Mouse (Mus musculus) limb, embryonic 11.5 days (tissue): ENCODE results near the gene Hpca. TPM values are rescaled to one million over a fixed set of nuclear protein-coding genes. Genes with fewer than 3 reads are reported as not detected.
A peak's percentile ranks its signal among the peaks of the same experiment; 100 is the strongest.

Experiments
- ATAC-seq: fragments of 200-750 bp; cut with Nextera tagmentation; 2 replicates; pipeline ENCODE4 v1.8.0; 2017; ENCODE audit warnings: low read depth; ENCODE audit not compliant: insufficient number of reproducible peaks, low FRiP score, low TSS enrichment
- DNase-seq: peaks from one replicate; pipeline ENCODE4 v3.0.0-alpha.2; 2015; ENCODE audit warnings: low spot score
- H3K27ac ChIP-seq: fragments of 300-500 bp; sonication (generic); replicated peaks from 2 replicates; pipeline ENCODE4 v1.5.1; 2014; ENCODE audit warnings: low read depth, mild to moderate bottlenecking, low read length
- H3K27me3 ChIP-seq: fragments of 300-500 bp; sonication (generic); 2 replicates; pipeline ENCODE4 v1.6.1; 2014; ENCODE audit warnings: mild to moderate bottlenecking, low read length, mixed read lengths; ENCODE audit not compliant: control insufficient read depth, insufficient read depth
- H3K36me3 ChIP-seq: fragments of 300-500 bp; sonication (generic); 2 replicates; pipeline ENCODE4 v1.6.1; 2014; ENCODE audit warnings: mild to moderate bottlenecking, low read length, moderate library complexity, mixed read lengths; ENCODE audit not compliant: control insufficient read depth, insufficient read depth
- H3K4me1 ChIP-seq: fragments of 300-500 bp; sonication (generic); 2 replicates; pipeline ENCODE4 v1.6.1; 2014; ENCODE audit warnings: low read length, mixed read lengths; ENCODE audit not compliant: control insufficient read depth, insufficient read depth
- H3K4me2 ChIP-seq: fragments of 300-500 bp; sonication (generic); 2 replicates; pipeline ENCODE4 v1.6.1; 2014; ENCODE audit warnings: low read depth, mild to moderate bottlenecking, moderate library complexity; ENCODE audit not compliant: severe bottlenecking
- H3K4me3 ChIP-seq: fragments of 300-500 bp; sonication (generic); 2 replicates; pipeline ENCODE4 v1.5.1; 2014; ENCODE audit warnings: low read depth, low read length
- H3K9ac ChIP-seq: fragments of 300-500 bp; sonication (generic); 2 replicates; pipeline ENCODE4 v1.6.1; 2014; ENCODE audit warnings: mild to moderate bottlenecking, low read length
- H3K9me3 ChIP-seq: fragments of 300-500 bp; sonication (generic); 2 replicates; pipeline ENCODE4 v1.6.1; 2016; ENCODE audit warnings: low read length; ENCODE audit not compliant: control insufficient read depth
- WGBS: fragments of 180-500 bp; shearing (Covaris S2); extraction: QIAGEN DNeasy Blood & Tissue Kit; methylation state at CpG from one replicate; pipeline ENCODE4 v1.1.7; 2014; 5-methylcytosine and 5-hydroxymethylcytosine counted together
- polyA plus RNA-seq: library from polyadenylated mRNA; unstranded; fragments of >200 nt; fragmentation: Nextera tagmentation; extraction: Ambion mirVana; gene quantifications from 2 replicates; pipeline ENCODE4 v1.2.1, GENCODE M21; 2014

Hpca gene
- polyA plus RNA-seq: 0.19 and 0.23 TPM in 2 replicates

GRCm38 (mm10) chr4:129121569-129122086, at the start of gene Hpca:
TSS of gene Hpca (minus strand) at chr4:129122036.
- Histone ChIP-seq H3K36me3 (no peaks in the 10 kb centered on the region), H3K27ac (no peak within 1 kb of the TSS), H3K4me2 (peak within 1 kb of the TSS; percentile 71), H3K9ac (no peak within 1 kb of the TSS), H3K27me3 (peaks cover 41% of the 10 kb centered on the region), H3K4me3 (peak within 1 kb of the TSS; percentile 32), H3K9me3 (no peaks in the 10 kb centered on the region), H3K4me1 (peaks cover 14% of the 10 kb centered on the region)
- 0 out of 2 replicates have a peak, but pooled peaks have one; percentile 7 for ATAC-seq
- DNase-seq: no peak
- WGBS: 2% methylated on average over 17 of the region's 17 CpGs

- 87% methylated on average over 4 of the region's 4 CpGs for WGBS
- no peaks in the 10 kb centered on the region for H3K27me3 ChIP-seq
- H3K36me3 ChIP-seq: peaks cover 2% of the 10 kb centered on the region; the same call in 1 of the 2 replicates
- H3K4me3 ChIP-seq: no peak overlapping the region
- H3K4me2 ChIP-seq: no peak overlapping the region
- H3K27ac ChIP-seq: no peak overlapping the region
- H3K9me3 ChIP-seq: no peaks in the 10 kb centered on the region
- H3K9ac ChIP-seq: no peak overlapping the region
- DNase-seq: no peak
- H3K4me1 ChIP-seq: no peaks in the 10 kb centered on the region
- ATAC-seq: no peak
Observed at GRCm38 (mm10) chr4:129161581-129162255, 39.9 kb upstream of the Hpca start.

GRCm38 (mm10) chr4:129161076-129161475, 39.2 kb upstream of the Hpca start:
- Histone ChIP-seq H3K4me2 (no peak overlapping the region), H3K9me3 (no peaks in the 10 kb centered on the region), H3K27me3 (no peaks in the 10 kb centered on the region), H3K4me1 (no peaks in the 10 kb centered on the region), H3K9ac (no peak overlapping the region), H3K4me3 (no peak overlapping the region), H3K36me3 (peaks cover 2% of the 10 kb centered on the region; the same call in 1 of the 2 replicates), H3K27ac (no peak overlapping the region)
- WGBS: 97% methylated on average over 1 of the region's 1 CpGs
- ATAC-seq: no peak
- DNase-seq: no peak

GRCm38 (mm10) chr4:129158549-129158948, 36.7 kb upstream of the Hpca start:
- H3K4me1 ChIP-seq: no peaks in the 10 kb centered on the region
- H3K4me2 ChIP-seq: no peak overlapping the region
- peaks cover 5% of the 10 kb centered on the region; the same call in 1 of the 2 replicates for H3K36me3 ChIP-seq
- no peak overlapping the region for H3K27ac ChIP-seq
- no peak overlapping the region for H3K9ac ChIP-seq
- 71% methylated on average over 3 of the region's 3 CpGs for WGBS
- no peaks in the 10 kb centered on the region for H3K9me3 ChIP-seq
- no peak for DNase-seq
- no peaks in the 10 kb centered on the region for H3K27me3 ChIP-seq
- no peak for ATAC-seq
- H3K4me3 ChIP-seq: no peak overlapping the region

- DNase-seq (no peak), ATAC-seq (no peak)
- Histone ChIP-seq H3K4me2 (no peak overlapping the region), H3K36me3 (peaks cover 3% of the 10 kb centered on the region; the same call in 1 of the 2 replicates), H3K27ac (no peak overlapping the region), H3K9ac (no peak overlapping the region), H3K27me3 (no peaks in the 10 kb centered on the region), H3K4me3 (no peak overlapping the region), H3K4me1 (no peaks in the 10 kb centered on the region), H3K9me3 (no peaks in the 10 kb centered on the region)
- 92% methylated on average over 5 of the region's 5 CpGs for WGBS
Observed at GRCm38 (mm10) chr4:129157541-129157940, 35.7 kb upstream of the Hpca start.

GRCm38 (mm10) chr4:129151276-129151811, 29.5 kb upstream of the Hpca start:
- H3K9me3 ChIP-seq: no peaks in the 10 kb centered on the region
- no peaks in the 10 kb centered on the region for H3K4me1 ChIP-seq
- H3K4me2 ChIP-seq: no peak overlapping the region
- no peak overlapping the region for H3K4me3 ChIP-seq
- ATAC-seq: no peak
- H3K27ac ChIP-seq: no peak overlapping the region
- peaks cover 12% of the 10 kb centered on the region; the same call in 1 of the 2 replicates for H3K36me3 ChIP-seq
- H3K9ac ChIP-seq: no peak overlapping the region
- DNase-seq: no peak
- H3K27me3 ChIP-seq: no peaks in the 10 kb centered on the region
- 92% methylated on average over 4 of the region's 4 CpGs for WGBS

GRCm38 (mm10) chr4:129149321-129149720, 27.5 kb upstream of the Hpca start:
- no peaks in the 10 kb centered on the region for H3K27me3 ChIP-seq
- 91% methylated on average over 1 of the region's 1 CpGs for WGBS
- no peak overlapping the region for H3K4me2 ChIP-seq
- no peak overlapping the region for H3K27ac ChIP-seq
- no peaks in the 10 kb centered on the region for H3K4me1 ChIP-seq
- DNase-seq (no peak), ATAC-seq (no peak)
- H3K9ac ChIP-seq: no peak overlapping the region
- no peak overlapping the region for H3K4me3 ChIP-seq
- H3K36me3 ChIP-seq: peaks cover 8% of the 10 kb centered on the region; the same call in 1 of the 2 replicates
- H3K9me3 ChIP-seq: no peaks in the 10 kb centered on the region

GRCm38 (mm10) chr4:129147552-129148103, 25.8 kb upstream of the Hpca start:
- no peak for ATAC-seq
- Histone ChIP-seq H3K4me3 (no peak overlapping the region), H3K9me3 (no peaks in the 10 kb centered on the region), H3K9ac (no peak overlapping the region), H3K4me1 (no peaks in the 10 kb centered on the region), H3K27ac (no peak overlapping the region), H3K4me2 (no peak overlapping the region), H3K36me3 (peaks cover 8% of the 10 kb centered on the region; the same call in 1 of the 2 replicates), H3K27me3 (no peaks in the 10 kb centered on the region)
- DNase-seq: no peak
- 89% methylated on average over 13 of the region's 13 CpGs for WGBS
